Comparison of ENCODE assay signal across 21 mouse cellular contexts in the genomic region with DNA sequence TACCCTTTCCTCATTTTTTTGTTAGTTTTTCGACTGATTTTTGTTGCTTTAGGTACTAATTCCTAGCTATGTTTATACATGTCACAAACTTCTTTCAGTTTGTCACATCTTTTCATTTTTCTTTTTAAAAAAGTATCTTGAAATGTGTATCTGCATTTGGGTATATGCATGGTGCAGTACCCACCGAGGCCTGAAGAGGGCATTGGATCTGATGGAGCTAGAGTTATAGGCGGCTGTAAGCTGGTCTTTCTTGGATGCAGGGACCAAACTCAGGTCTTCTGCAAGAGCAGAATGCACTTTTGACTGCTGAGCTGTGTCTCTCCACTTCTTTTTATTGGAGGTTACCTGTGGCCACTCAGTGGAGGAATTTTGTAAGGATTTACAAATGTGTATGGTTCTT. TPM values are rescaled to one million over a fixed set of nuclear protein-coding genes. Genes with fewer than 3 reads are reported as not detected.
DNase-seq lines count a peak whose midpoint lies in the region; ATAC-seq and TF ChIP-seq lines count a peak whose summit lies in the region.
"Had no signal": no experiment of that assay in that cellular context is flagged by ENCODE, and none has a peak within 500 bp of the region (broad histone marks: within the 10 kb centered on the region; RNA-seq: fewer than 3 reads in every experiment).

No protein-coding gene starts in this region.

- 78% methylated on average over 3 of the region's 3 CpGs for WGBS in cerebellum, adult 2 months
- 77% methylated on average over 3 of the region's 3 CpGs for WGBS in intestine, postnatal 0 days
- WGBS in intestine, embryonic 16.5 days = 77% methylated on average over 3 of the region's 3 CpGs
- WGBS in lung, postnatal 0 days = 67% methylated on average over 3 of the region's 3 CpGs

- peaks cover 4% of the 10 kb centered on the region; the same call in 1 of the 2 replicates for H3K4me1 ChIP-seq in cerebellum, adult 2 months (ENCODE audit: control insufficient read depth, insufficient read depth, low read length)
- no peaks in the 10 kb centered on the region for H3K4me1 ChIP-seq in intestine, postnatal 0 days (replicated peaks; ENCODE audit: control insufficient read depth, insufficient read depth, low read length)
- H3K4me1 ChIP-seq in intestine, embryonic 16.5 days (ENCODE audit: control insufficient read depth, insufficient read depth, low read length) = peaks cover 12% of the 10 kb centered on the region; the same call in 1 of the 2 replicates
- H3K4me1 ChIP-seq in lung, postnatal 0 days (ENCODE audit: insufficient read depth, low read depth, low read length) = peaks cover 3% of the 10 kb centered on the region; the same call in 1 of the 2 replicates
- H3K4me1 ChIP-seq: liver, embryonic 12.5 days; megakaryocyte, embryonic 14.5 days had no signal

- H3K27me3 ChIP-seq in cerebellum, adult 2 months (ENCODE audit: control insufficient read depth, insufficient read depth, low read length) = no peaks in the 10 kb centered on the region; the same call in 1 of the 2 replicates
- peaks cover 18% of the 10 kb centered on the region for H3K27me3 ChIP-seq in intestine, postnatal 0 days (replicated peaks; ENCODE audit: control insufficient read depth, insufficient read depth, low read length)
- peaks cover 19% of the 10 kb centered on the region for H3K27me3 ChIP-seq in intestine, embryonic 16.5 days (replicated peaks; ENCODE audit: control insufficient read depth, insufficient read depth, low read length)
- no peaks in the 10 kb centered on the region for H3K27me3 ChIP-seq in lung, postnatal 0 days (replicated peaks; ENCODE audit: insufficient read depth, low read length)
- no peaks in the 10 kb centered on the region for H3K27me3 ChIP-seq in splenic B cell, adult 2 months (ENCODE audit: control insufficient read depth, insufficient read depth, low read length, poor library complexity, severe bottlenecking)
- H3K27me3 ChIP-seq: midbrain, embryonic 15.5 days; neural tube, embryonic 15.5 days had no signal

- H3K27ac ChIP-seq in cerebellum, adult 2 months (ENCODE audit: insufficient read depth, low read length) = no peak overlapping the region
- no peak overlapping the region for H3K27ac ChIP-seq in intestine, postnatal 0 days (ENCODE audit: low read depth, low read length)
- no peak overlapping the region for H3K27ac ChIP-seq in intestine, embryonic 16.5 days (ENCODE audit: low read length)
- no peak overlapping the region for H3K27ac ChIP-seq in lung, postnatal 0 days (ENCODE audit: low read length)
- H3K27ac ChIP-seq: hindbrain, embryonic 12.5 days; intestine, embryonic 15.5 days; limb, embryonic 10.5 days; liver, embryonic 12.5 days; midbrain, embryonic 15.5 days; neural tube, embryonic 15.5 days had no signal

- no peaks in the 10 kb centered on the region for H3K9me3 ChIP-seq in intestine, postnatal 0 days (ENCODE audit: control insufficient read depth)
- H3K9me3 ChIP-seq in intestine, embryonic 16.5 days (ENCODE audit: control insufficient read depth, low read length) = no peaks in the 10 kb centered on the region
- 0 out of 2 replicates have a peak, but pooled peaks cover 3% of the 10 kb centered on the region for H3K9me3 ChIP-seq in lung, postnatal 0 days (ENCODE audit: low read length)
- H3K9me3 ChIP-seq: intestine, embryonic 15.5 days; limb, embryonic 10.5 days; midbrain, embryonic 15.5 days had no signal

- H3K36me3 ChIP-seq in intestine, postnatal 0 days (ENCODE audit: control insufficient read depth, insufficient read depth) = no peaks in the 10 kb centered on the region
- no peaks in the 10 kb centered on the region for H3K36me3 ChIP-seq in intestine, embryonic 16.5 days (ENCODE audit: control insufficient read depth, insufficient read depth, low read length)
- no peaks in the 10 kb centered on the region for H3K36me3 ChIP-seq in lung, postnatal 0 days (ENCODE audit: insufficient read depth, low read length)
- H3K36me3 ChIP-seq in splenic B cell, adult 2 months (ENCODE audit: control insufficient read depth, insufficient read depth, low read length, poor library complexity, severe bottlenecking) = no peaks in the 10 kb centered on the region
- H3K36me3 ChIP-seq: hindbrain, embryonic 12.5 days; intestine, embryonic 15.5 days; limb, embryonic 10.5 days; liver, embryonic 12.5 days; midbrain, embryonic 15.5 days; neural tube, embryonic 15.5 days had no signal

- TF ChIP-seq POLR2A in cerebellum, adult 2 months (IDR thresholded peaks at IDR 0.05; ENCODE audit: borderline replicate concordance, insufficient read depth, low read length) = no peak

- no peak for TF ChIP-seq EP300 in lung, postnatal 0 days (IDR thresholded peaks at IDR 0.05)

- no peak for DNase-seq in cerebellum, adult 2 months
- no peak for DNase-seq in cerebellum, adult 9-11 months
- no peak for DNase-seq in lung, postnatal 0 days (ENCODE audit: low spot score)
- no peak for DNase-seq in lung, postnatal 25 days (ENCODE audit: low spot score)
- DNase-seq in splenic B cell, adult 2 months (ENCODE audit: low read depth, low spot score) = peak; percentile 1
- no peak for DNase-seq in right cerebral cortex, postnatal 10 days (ENCODE audit: low spot score in 2 of 2)
- DNase-seq: adrenal gland, adult 8-10 months; gastrocnemius, postnatal 10 days; heart, adult 18-20 months; lung, postnatal 10 days; right cerebral cortex, postnatal 14 days had no signal

- no peak overlapping the region for H3K9ac ChIP-seq in intestine, postnatal 0 days (ENCODE audit: low read depth, low read length)
- no peak overlapping the region for H3K9ac ChIP-seq in intestine, embryonic 16.5 days (ENCODE audit: low read depth, low read length)
- H3K9ac ChIP-seq in lung, postnatal 0 days (replicated peaks; ENCODE audit: low read depth) = no peak overlapping the region
- H3K9ac ChIP-seq: hindbrain, embryonic 12.5 days; intestine, embryonic 15.5 days; liver, embryonic 12.5 days; midbrain, embryonic 15.5 days; neural tube, embryonic 15.5 days had no signal

- 0 out of 2 replicates have a peak, but pooled peaks have one; percentile 20 for TF ChIP-seq CTCF in cerebellum, adult 2 months (IDR thresholded peaks at IDR 0.05; ENCODE audit: borderline replicate concordance, insufficient read depth, low read depth, low read length)
- peak; percentile 29 for TF ChIP-seq CTCF in intestine, postnatal 0 days (IDR thresholded peaks at IDR 0.05; ENCODE audit: low read depth)
- peak; percentile 38 for TF ChIP-seq CTCF in lung, postnatal 0 days (IDR thresholded peaks at IDR 0.05)

- H3K4me2 ChIP-seq in intestine, postnatal 0 days (replicated peaks; ENCODE audit: low read depth) = no peak overlapping the region
- no peak overlapping the region for H3K4me2 ChIP-seq in intestine, embryonic 16.5 days (ENCODE audit: low read depth, low read length)
- H3K4me2 ChIP-seq in lung, postnatal 0 days (replicated peaks; ENCODE audit: low read depth, low read length) = no peak overlapping the region
- H3K4me2 ChIP-seq: hindbrain, embryonic 12.5 days; intestine, embryonic 15.5 days; liver, embryonic 12.5 days; midbrain, embryonic 15.5 days; neural tube, embryonic 15.5 days had no signal

- ATAC-seq in intestine, postnatal 0 days = no peak
- no peak for ATAC-seq in intestine, embryonic 16.5 days
- no peak for ATAC-seq in lung, postnatal 0 days
- ATAC-seq: intestine, embryonic 15.5 days; liver, embryonic 12.5 days; midbrain, embryonic 15.5 days had no signal

- H3K4me3 ChIP-seq in cerebellum, adult 2 months (replicated peaks; ENCODE audit: insufficient read depth, low read depth, low read length) = no peak overlapping the region
- H3K4me3 ChIP-seq in intestine, postnatal 0 days (ENCODE audit: low read depth, low read length) = no peak overlapping the region
- no peak overlapping the region for H3K4me3 ChIP-seq in intestine, embryonic 16.5 days (ENCODE audit: low read length)
- no peak overlapping the region for H3K4me3 ChIP-seq in lung, postnatal 0 days (ENCODE audit: low read depth, low read length)
- H3K4me3 ChIP-seq: hindbrain, embryonic 12.5 days; intestine, embryonic 15.5 days; limb, embryonic 10.5 days; liver, embryonic 12.5 days; megakaryocyte, embryonic 14.5 days; midbrain, embryonic 15.5 days; neural tube, embryonic 15.5 days had no signal

RNA-seq across cellular contexts. Expression of a gene that starts 10.4 kb away (rescaled TPM):
- 35.3 and 42.9 TPM in 2 replicates for polyA plus RNA-seq in cerebellum, adult 2 months (2012; rRNA removed)
- 3.3 and 3.7 TPM in 2 replicates for polyA plus RNA-seq in intestine, postnatal 0 days (2015; fragmentation: Nextera tagmentation; extraction: Ambion mirVana)
- polyA plus RNA-seq in intestine, embryonic 16.5 days (2015; fragmentation: Nextera tagmentation; extraction: Ambion mirVana) = 1.9 and 2.7 TPM in 2 replicates
- 25.8 and 30.3 TPM in 2 replicates for polyA plus RNA-seq in lung, postnatal 0 days (2015; fragmentation: Nextera tagmentation; extraction: Ambion mirVana)

RNA-seq across cellular contexts. Expression of a gene that starts 26.0 kb away (rescaled TPM):
- polyA plus RNA-seq in cerebellum, adult 2 months (2012; rRNA removed) = not detected in 2 replicates
- not detected in 2 replicates for polyA plus RNA-seq in intestine, postnatal 0 days (2015; fragmentation: Nextera tagmentation; extraction: Ambion mirVana)
- polyA plus RNA-seq in intestine, embryonic 16.5 days (2015; fragmentation: Nextera tagmentation; extraction: Ambion mirVana) = not detected in 2 replicates
- polyA plus RNA-seq in lung, postnatal 0 days (2015; fragmentation: Nextera tagmentation; extraction: Ambion mirVana) = not detected in 2 replicates
- polyA plus RNA-seq: embryonic facial prominence, embryonic 14.5 days; hindbrain, embryonic 12.5 days; intestine, embryonic 15.5 days; limb, embryonic 10.5 days; midbrain, embryonic 15.5 days; neural tube, embryonic 15.5 days had no signal
